Mouse (Mus musculus): ENCODE data around the gene 4932411N23Rik. TPM values are rescaled to one million over a fixed set of nuclear protein-coding genes. Genes with fewer than 3 reads are reported as not detected.

4932411N23Rik gene
- not detected in 2 replicates for polyA plus RNA-seq (2012; rRNA removed)

GRCm38 (mm10) chrX:126815768-126816167 lies at the start of gene 4932411N23Rik:
Gene 4932411N23Rik (minus strand): TSS chrX:126815868.

Other genes starting within 250 kb of the 4932411N23Rik start
- gene Gm382, start 224.1 kb upstream of the 4932411N23Rik start, polyA plus RNA-seq (2012; rRNA removed), result not detected in 2 replicates